Mouse (Mus musculus): ENCODE measurements around the gene Ap3b1. TPM values are rescaled to one million over a fixed set of nuclear protein-coding genes. Genes with fewer than 3 reads are reported as not detected.
"Not testable (repeated sequence)": the region's sequence is repeated elsewhere in the genome, so short reads cannot be mapped to it uniquely, and the experiment has no call there.

The Ap3b1 gene
- polyA plus RNA-seq (2015; fragmentation: Nextera tagmentation; extraction: Ambion mirVana) = 27.3 and 27.7 TPM in 2 replicates

DNA sequence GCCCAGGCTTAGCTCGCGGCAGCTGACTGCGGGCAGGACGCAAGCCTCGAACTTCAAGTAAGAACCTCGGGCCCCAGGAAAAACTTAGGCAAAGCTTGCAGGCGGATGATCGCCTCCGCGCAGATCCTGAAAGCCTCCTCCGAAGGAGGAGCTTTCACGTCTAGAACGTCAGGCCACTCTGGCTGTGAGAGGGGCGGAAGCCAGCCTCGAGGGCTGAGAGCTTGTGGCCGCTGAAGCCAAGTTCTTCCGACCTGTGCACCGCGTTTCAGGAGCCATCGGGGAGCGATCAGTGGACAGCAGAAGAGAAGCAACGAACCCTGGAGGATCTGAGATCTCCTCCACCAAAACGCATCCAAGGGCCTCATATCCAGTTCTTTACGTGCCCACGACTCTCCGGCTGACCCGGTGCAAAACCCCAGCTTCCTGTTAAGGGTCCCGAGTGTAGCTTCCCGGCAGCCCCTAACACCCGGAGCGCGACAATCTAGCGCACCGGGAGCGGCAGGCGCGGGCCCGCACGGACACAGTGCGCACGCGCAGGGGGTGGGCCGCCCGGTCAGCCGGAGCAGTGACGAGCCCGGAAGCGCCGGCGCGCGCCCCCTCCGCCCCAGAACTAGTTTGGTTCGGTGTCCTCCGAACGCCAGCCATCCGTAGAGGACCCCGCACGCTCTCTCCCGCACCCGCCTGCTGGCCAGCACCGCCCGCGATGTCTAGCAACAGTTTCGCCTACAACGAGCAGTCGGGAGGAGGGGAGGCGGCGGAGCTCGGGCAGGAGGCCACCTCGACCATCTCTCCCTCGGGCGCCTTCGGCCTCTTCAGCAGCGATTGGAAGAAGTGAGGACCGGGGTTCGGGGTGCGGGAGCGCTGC lies at the start of gene Ap3b1:
Gene Ap3b1 (plus strand): TSS at position 560 of the 865 bp plus-strand sequence.
- H3K9me3 ChIP-seq = no peaks in the 10 kb centered on the region
- H3K4me2 ChIP-seq = peak within 1 kb of the TSS; percentile 83
- H3K4me3 ChIP-seq = peak within 1 kb of the TSS; percentile 98
- peak within 1 kb of the TSS; percentile 77 for H3K27ac ChIP-seq
- ATAC-seq (replicated peaks) = peak; percentile 97
- H3K4me1 ChIP-seq = peaks cover 15% of the 10 kb centered on the region
- under 1% methylated on average over 73 of the region's 79 CpGs for WGBS
- H3K27me3 ChIP-seq (replicated peaks) = no peaks in the 10 kb centered on the region
- peak within 1 kb of the TSS; percentile 91 for H3K9ac ChIP-seq
- no peaks in the 10 kb centered on the region for H3K36me3 ChIP-seq (replicated peaks)

DNA sequence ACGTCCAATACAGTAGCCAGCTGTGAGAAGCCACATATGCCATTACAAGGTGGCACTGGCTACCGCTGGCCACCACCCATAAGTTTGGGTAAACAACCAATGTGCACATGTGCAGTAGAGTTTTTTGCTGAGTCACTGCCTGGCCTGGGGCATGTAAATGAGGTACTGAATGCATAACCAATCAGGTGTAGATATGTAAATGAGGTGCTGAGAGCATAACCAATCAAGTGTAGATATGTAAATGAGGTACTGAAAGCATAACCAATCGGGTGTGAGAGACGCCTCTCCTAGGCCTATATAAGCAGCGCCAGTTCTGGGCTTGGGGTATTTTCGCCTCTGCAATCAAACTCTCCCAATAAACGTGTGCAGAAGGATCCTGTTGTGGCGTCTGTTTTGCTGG lies 45.9 kb upstream of the Ap3b1 start:
- H3K4me1 ChIP-seq; H3K4me3 ChIP-seq; H3K27me3 ChIP-seq (replicated peaks); H3K4me2 ChIP-seq; H3K9me3 ChIP-seq; H3K36me3 ChIP-seq (replicated peaks); ATAC-seq (replicated peaks); H3K9ac ChIP-seq; H3K27ac ChIP-seq: not testable (repeated sequence)
- WGBS = 93% methylated on average over 8 of the region's 8 CpGs

DNA sequence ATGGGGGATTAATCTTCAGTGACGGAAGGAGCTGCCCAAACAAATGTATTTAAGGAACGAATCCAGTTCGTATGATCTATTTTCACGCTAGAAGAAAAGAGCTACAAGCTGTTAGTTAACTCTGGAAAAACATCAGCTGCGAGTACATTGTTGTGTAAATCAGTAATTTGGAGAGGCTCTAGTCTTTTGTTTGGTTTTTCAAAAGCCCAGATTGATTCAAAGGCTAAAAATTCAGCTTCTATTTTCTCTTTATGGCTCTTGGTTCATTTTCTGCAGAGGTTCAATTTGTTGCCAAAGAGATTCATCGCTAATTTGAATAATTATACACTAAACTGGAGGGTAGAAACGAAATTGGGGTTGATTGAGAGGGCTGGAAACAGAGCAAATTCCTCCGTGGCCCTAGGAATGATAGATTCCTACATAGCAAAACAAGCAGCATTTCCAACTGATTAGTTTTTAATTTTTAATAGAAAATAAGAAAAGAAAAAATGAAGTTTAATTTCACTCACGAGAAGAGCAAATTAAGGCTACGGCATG lies 41.7 kb upstream of the Ap3b1 start:
- Histone ChIP-seq H3K4me2 (no peak overlapping the region), H3K36me3 (replicated peaks) (no peaks in the 10 kb centered on the region), H3K27ac (no peak overlapping the region), H3K4me1 (peaks cover 5% of the 10 kb centered on the region), H3K9ac (no peak overlapping the region), H3K9me3 (no peaks in the 10 kb centered on the region), H3K27me3 (replicated peaks) (no peaks in the 10 kb centered on the region), H3K4me3 (no peak overlapping the region)
- ATAC-seq (replicated peaks) = no peak
- 28% methylated on average over 10 of the region's 10 CpGs for WGBS

DNA sequence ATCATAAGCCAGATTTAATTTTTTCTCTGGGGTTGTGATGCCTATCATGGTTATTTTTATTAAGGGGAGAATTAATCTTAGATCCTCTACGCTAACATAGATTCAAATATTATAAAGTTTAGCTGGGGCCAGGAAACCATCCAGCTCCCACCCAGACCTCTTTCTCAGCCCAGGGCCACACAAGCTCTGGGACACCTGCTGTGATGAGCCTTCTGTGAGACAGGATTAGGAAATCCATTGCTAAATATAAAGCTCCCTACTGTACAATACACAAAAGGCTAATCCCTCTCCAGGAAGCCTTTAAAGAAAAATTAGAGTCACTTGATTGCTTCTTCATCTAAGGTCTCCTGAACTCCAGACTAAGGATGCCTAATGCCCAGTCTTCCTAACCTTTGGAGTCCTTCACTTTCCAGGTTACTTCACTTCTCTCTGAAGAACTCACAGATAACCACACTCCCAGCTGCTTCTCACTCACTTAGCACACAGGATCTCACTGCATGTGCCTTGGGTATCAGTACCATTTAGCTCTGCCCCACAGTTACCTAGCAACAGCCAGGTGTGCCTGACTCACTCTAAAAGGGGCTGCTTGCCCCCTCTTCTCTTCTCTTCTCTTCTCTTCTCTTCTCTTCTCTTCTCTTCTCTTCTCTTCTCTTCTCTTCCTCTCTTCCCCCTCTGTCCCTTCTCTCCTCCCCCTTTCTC lies 37.5 kb upstream of the Ap3b1 start:
- H3K4me2 ChIP-seq = no peak overlapping the region
- no peak overlapping the region for H3K27ac ChIP-seq
- 63% methylated on average over 1 of the region's 1 CpGs for WGBS
- no peaks in the 10 kb centered on the region for H3K27me3 ChIP-seq (replicated peaks)
- no peak overlapping the region for H3K9ac ChIP-seq
- H3K4me1 ChIP-seq = peaks cover 5% of the 10 kb centered on the region
- no peak overlapping the region for H3K4me3 ChIP-seq
- H3K9me3 ChIP-seq = 0 out of 2 replicates have a peak, but pooled peaks cover 3% of the 10 kb centered on the region
- ATAC-seq (replicated peaks) = peak; percentile 79
- H3K36me3 ChIP-seq (replicated peaks) = no peaks in the 10 kb centered on the region

DNA sequence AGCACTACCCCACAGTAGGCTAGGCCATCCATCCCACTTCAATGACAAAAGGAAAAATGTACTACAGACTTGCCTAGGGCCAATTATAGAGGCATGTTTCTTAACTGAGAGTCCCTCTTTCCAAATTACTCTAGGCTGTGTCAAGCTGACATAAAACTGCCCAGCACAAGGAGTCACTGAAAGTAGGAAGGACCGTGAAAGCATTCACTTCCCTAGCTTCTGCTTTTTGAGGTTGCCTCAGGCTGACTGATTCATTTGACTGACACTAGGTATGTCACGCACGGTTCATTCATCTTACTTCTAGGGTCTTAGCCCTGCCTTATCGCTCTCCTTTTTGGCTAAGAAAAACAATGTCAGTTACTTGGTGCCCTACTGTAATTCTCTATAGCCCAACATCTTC lies 36.3 kb upstream of the Ap3b1 start:
- H3K4me1 ChIP-seq = peaks cover 5% of the 10 kb centered on the region
- no peak overlapping the region for H3K27ac ChIP-seq
- WGBS = 93% methylated on average over 4 of the region's 4 CpGs
- no peak overlapping the region for H3K9ac ChIP-seq
- no peaks in the 10 kb centered on the region for H3K36me3 ChIP-seq (replicated peaks)
- no peak overlapping the region for H3K4me2 ChIP-seq
- no peak for ATAC-seq (replicated peaks)
- H3K4me3 ChIP-seq = no peak overlapping the region
- 0 out of 2 replicates have a peak, but pooled peaks cover 3% of the 10 kb centered on the region for H3K9me3 ChIP-seq
- no peaks in the 10 kb centered on the region for H3K27me3 ChIP-seq (replicated peaks)

DNA sequence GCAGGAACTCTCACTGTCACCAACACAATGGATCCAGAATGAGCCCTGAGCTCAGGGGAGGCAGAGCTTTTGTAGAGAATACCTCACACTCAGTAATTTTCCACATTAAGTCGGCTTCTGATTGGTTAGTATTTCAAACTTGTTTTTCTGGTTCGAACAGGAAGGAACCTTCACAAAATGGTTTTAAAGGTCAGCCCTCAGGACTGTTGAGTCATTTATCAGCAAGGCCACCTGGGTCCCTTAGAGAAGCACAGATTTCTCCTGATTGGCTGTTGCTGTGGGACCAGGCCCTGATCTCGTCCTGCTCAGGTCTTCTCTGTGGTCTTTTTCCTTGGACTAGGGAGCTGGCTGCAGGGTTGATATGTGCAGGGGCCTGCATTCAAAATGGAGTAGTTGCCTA lies 30.7 kb upstream of the Ap3b1 start:
- ATAC-seq (replicated peaks) = no peak
- H3K27ac ChIP-seq = no peak overlapping the region
- H3K36me3 ChIP-seq (replicated peaks) = no peaks in the 10 kb centered on the region
- H3K9me3 ChIP-seq = 0 out of 2 replicates have a peak, but pooled peaks cover 3% of the 10 kb centered on the region
- H3K4me1 ChIP-seq = no peaks in the 10 kb centered on the region
- no peaks in the 10 kb centered on the region for H3K27me3 ChIP-seq (replicated peaks)
- H3K4me2 ChIP-seq = no peak overlapping the region
- no peak overlapping the region for H3K4me3 ChIP-seq
- no peak overlapping the region for H3K9ac ChIP-seq
- 71% methylated on average over 3 of the region's 3 CpGs for WGBS

DNA sequence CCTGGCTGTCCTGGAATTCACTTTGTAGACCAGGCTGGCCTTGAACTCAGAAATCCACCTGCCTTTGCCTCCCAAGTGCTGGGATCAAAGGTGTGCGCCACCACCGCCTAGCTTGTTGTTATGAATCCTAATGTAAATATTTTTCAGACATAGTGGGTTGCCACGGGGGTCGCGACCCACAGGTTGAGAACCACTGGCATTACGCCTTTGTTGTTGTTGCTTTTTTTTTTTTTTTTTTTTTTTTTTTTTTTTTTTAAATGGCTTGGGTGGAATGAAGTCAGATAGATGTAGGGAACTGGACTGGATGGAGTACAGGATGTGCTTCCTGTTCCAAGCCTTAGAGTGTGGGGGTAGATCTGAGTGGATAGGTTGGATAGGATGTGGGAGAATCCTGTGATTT lies 29.8 kb upstream of the Ap3b1 start:
- H3K4me1 ChIP-seq; H3K4me2 ChIP-seq; H3K36me3 ChIP-seq (replicated peaks); ATAC-seq (replicated peaks); H3K4me3 ChIP-seq; H3K27me3 ChIP-seq (replicated peaks); H3K9ac ChIP-seq; H3K27ac ChIP-seq; H3K9me3 ChIP-seq: not testable (repeated sequence)
- 93% methylated on average over 6 of the region's 6 CpGs for WGBS

DNA sequence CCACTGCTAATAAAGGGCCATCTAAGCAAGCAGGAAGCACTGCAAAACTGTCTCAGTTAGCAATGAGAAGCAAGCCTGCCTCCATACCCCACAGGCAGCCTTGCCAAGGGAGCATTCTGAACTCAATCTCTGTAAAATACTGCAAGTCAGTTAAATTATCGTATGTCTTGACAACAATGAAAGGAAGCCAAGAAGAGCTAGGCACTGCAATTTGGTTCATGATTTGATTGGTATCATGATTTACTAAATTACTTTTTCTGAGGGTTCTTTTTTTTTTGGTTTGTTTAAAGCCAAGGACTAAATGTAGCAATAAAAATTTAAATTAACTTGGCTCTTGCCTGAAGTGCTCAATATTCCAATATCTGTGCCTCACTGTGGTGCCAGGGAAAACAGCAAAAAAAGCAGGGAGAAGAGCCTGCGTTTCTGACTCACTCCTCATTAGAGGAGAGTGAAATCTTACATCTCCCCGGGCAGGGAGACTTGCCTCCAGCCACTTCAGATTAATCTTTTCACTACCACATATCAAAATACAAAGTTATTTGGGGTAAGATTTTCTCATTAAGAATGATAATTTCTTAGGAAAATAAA lies 28.3 kb upstream of the Ap3b1 start:
- Histone ChIP-seq H3K4me3 (no peak overlapping the region), H3K9ac (no peak overlapping the region), H3K4me2 (no peak overlapping the region), H3K27ac (peak overlapping the region; percentile 68), H3K4me1 (no peaks in the 10 kb centered on the region), H3K27me3 (replicated peaks) (no peaks in the 10 kb centered on the region), H3K9me3 (no peaks in the 10 kb centered on the region), H3K36me3 (replicated peaks) (no peaks in the 10 kb centered on the region)
- ATAC-seq (replicated peaks) = 0 out of 2 replicates have a peak, but pooled peaks have one; percentile 17
- WGBS = 42% methylated on average over 3 of the region's 3 CpGs

DNA sequence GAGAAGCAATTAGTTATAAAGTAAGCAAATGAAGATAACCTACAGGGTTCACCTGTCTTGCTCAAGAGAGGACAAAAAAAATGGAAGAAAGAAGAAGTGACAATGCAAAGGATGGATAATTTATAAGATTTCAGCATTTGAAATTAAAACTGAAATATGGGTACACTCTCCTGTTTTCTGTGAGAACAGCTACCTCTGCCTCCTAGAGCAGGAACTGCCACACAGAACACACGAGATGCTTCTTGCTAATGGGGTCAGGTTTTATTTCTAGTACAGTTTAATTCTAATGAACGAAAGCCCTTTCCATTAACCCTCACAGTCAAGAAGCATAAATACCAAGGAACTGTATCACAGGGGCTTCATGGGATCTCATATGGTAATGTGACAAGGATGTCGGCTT lies 20.4 kb upstream of the Ap3b1 start:
- H3K9ac ChIP-seq = no peak overlapping the region
- 76% methylated on average over 3 of the region's 3 CpGs for WGBS
- no peaks in the 10 kb centered on the region for H3K9me3 ChIP-seq
- no peaks in the 10 kb centered on the region for H3K36me3 ChIP-seq (replicated peaks)
- H3K27ac ChIP-seq = no peak overlapping the region
- no peaks in the 10 kb centered on the region for H3K27me3 ChIP-seq (replicated peaks)
- no peaks in the 10 kb centered on the region for H3K4me1 ChIP-seq
- ATAC-seq (replicated peaks) = no peak
- H3K4me2 ChIP-seq = no peak overlapping the region
- H3K4me3 ChIP-seq = no peak overlapping the region

DNA sequence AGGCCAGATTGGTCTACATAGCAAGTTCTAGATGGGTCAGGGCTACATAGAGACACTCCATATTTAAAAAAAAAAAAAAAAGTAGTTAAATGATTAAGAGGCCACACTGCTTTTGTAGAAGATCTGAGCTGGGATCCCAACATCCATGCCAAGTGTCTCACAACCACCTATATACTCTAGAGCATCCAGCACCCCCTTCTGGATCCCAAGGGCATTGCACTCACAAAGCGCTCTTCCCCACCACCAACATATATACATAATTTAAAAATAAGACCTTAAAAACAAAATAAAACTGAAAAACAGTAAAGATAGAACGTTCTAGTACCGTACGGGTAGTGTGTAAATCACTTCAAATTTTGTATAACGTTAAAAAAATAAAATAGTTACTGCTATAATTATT lies 15.6 kb upstream of the Ap3b1 start:
- Histone ChIP-seq H3K27ac (no peak overlapping the region), H3K9me3 (no peaks in the 10 kb centered on the region), H3K27me3 (replicated peaks) (no peaks in the 10 kb centered on the region), H3K36me3 (replicated peaks) (no peaks in the 10 kb centered on the region), H3K9ac (no peak overlapping the region), H3K4me2 (no peak overlapping the region), H3K4me1 (no peaks in the 10 kb centered on the region), H3K4me3 (no peak overlapping the region)
- WGBS = 93% methylated on average over 5 of the region's 5 CpGs
- no peak for ATAC-seq (replicated peaks)

DNA sequence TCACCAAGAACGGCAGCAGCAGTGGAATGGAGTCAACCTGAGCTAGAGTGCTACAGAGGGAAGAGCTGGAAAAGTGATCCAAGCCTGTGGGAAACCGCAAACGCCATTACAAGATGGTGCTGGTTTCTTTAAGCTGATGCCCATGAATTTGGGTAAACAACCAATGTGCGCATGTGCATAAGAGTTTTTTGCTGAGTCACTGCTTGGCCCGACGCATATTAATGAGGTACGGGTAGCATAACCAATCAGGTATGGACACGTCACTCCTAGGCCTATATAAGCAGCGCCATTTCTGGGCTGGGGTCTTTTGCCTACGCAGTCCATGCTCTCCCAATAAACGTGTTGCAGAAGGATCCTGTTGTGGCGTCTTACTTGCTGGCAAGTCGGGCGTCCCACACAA lies 14.2 kb upstream of the Ap3b1 start:
- H3K4me3 ChIP-seq; H3K4me2 ChIP-seq; H3K27ac ChIP-seq; H3K36me3 ChIP-seq (replicated peaks); ATAC-seq (replicated peaks); H3K4me1 ChIP-seq; H3K27me3 ChIP-seq (replicated peaks); H3K9me3 ChIP-seq; H3K9ac ChIP-seq: not testable (repeated sequence)
- 94% methylated on average over 14 of the region's 14 CpGs for WGBS

DNA sequence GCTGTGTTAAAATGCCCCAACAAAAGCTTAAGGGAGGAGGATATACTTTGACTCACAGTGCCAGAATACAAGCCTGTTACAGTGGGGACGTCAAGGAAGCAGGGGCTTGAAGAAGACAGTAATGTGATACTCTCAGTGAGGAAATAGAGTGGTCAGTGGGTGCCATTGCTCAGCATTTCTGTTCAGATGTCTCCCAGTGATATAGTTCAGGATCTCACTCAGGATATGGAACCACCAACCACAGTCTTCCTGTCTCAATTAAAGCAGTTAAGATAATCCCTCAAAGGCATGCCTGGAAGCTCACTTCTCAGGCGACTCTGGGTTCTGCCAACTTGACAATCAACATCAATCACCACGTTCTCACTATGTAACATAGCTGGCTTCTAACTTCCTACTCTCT lies 4.2 kb upstream of the Ap3b1 start:
- H3K4me1 ChIP-seq = peaks cover 11% of the 10 kb centered on the region
- no peak overlapping the region for H3K4me3 ChIP-seq
- no peak overlapping the region for H3K9ac ChIP-seq
- WGBS = 87% methylated on average over 3 of the region's 3 CpGs
- H3K4me2 ChIP-seq = no peak overlapping the region
- no peak overlapping the region for H3K27ac ChIP-seq
- H3K36me3 ChIP-seq (replicated peaks) = no peaks in the 10 kb centered on the region
- ATAC-seq (replicated peaks) = no peak
- no peaks in the 10 kb centered on the region for H3K9me3 ChIP-seq
- H3K27me3 ChIP-seq (replicated peaks) = no peaks in the 10 kb centered on the region

All from midbrain, embryonic 15.5 days (tissue).